Mouse (Mus musculus): ENCODE measurements at regions not wholly inside any gene's neighbourhood (a gene's known extent, or its start where the extent isn't known, plus 50 kb on each side); places are given as distances from the start of the nearest gene placed in this dataset.

DNA sequence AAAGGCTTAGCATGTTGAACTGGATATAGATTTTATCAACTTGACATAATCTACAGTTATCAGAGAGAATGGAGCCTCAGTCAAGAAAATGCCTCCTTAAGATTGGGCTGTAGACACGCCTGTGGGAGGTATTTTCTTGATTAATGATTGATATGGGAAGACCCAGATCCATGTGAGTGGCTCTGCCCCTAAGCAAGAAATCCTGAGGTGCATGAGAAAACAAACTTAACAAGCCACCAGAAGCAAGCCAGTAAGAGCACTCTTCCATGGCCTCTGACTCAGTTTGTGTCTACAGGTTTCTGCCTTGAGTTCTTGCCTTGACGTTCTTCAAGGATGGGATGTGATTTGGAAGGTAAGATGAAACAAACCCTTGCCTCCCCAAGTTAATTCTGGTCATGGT is 91.2 kb downstream of the Zbtb18 start:
- no peak for TF ChIP-seq CTCF (IDR thresholded peaks at IDR 0.05; ENCODE audit: extremely low read depth, insufficient read length, insufficient replicate concordance, low read depth, low read length)
- no peak for TF ChIP-seq POLR2A (IDR thresholded peaks at IDR 0.05; ENCODE audit: low read depth, low read length)
